Mouse (Mus musculus): ENCODE measurements around the gene Olfr1113. TPM values are rescaled to one million over a fixed set of nuclear protein-coding genes. Genes with fewer than 3 reads are reported as not detected.
"Not testable (repeated sequence)": the region's sequence is repeated elsewhere in the genome, so short reads cannot be mapped to it uniquely, and the experiment has no call there.

Gene Olfr1113
- total RNA-seq (2021): not detected
- long read RNA-seq, experiment 1: 0 reads
- long read RNA-seq, experiment 2: 0 reads

GRCm38 (mm10) chr2:87208670-87209069 is at the start of gene Olfr1113:
Gene Olfr1113 (plus strand): TSS chr2:87208970.
- no peak for DNase-seq (ENCODE audit: low spot score in 2 of 2)

- not testable (repeated sequence) for DNase-seq (ENCODE audit: low spot score in 2 of 2)
Measured at GRCm38 (mm10) chr2:87167731-87168130, 41.0 kb upstream of the Olfr1113 start.

- DNase-seq (ENCODE audit: low spot score in 2 of 2): no peak
Measured at GRCm38 (mm10) chr2:87187498-87187897, 21.3 kb upstream of the Olfr1113 start, which contains the start of gene Olfr1112. Gene Olfr1112 (plus strand): TSS chr2:87187798.

- no peak for DNase-seq (ENCODE audit: low spot score in 2 of 2)
Measured at GRCm38 (mm10) chr2:87247713-87248112, 38.9 kb downstream of the Olfr1113 start, which contains the start of gene Olfr1115. Gene Olfr1115 (plus strand): TSS chr2:87248013.

Small RNAs within 50 kb of the gene (microRNA-seq; reads per million reads assigned to microRNA genes)
- 0 reads per million in 2 experiments for gene Gm27438 (ENCODE audit: borderline number of aligned reads in 2 of 2)

Other genes starting within 250 kb of the Olfr1113 start
- not detected for gene Olfr1099, start 248.3 kb upstream of the Olfr1113 start, total RNA-seq (2021)
- not detected for gene Olfr1100, start 229.0 kb upstream of the Olfr1113 start, total RNA-seq (2021)
- not detected for gene Olfr1101, start 217.7 kb upstream of the Olfr1113 start, total RNA-seq (2021)
- not detected for gene Olfr1102, start 210.6 kb upstream of the Olfr1113 start, total RNA-seq (2021)
- not detected for gene Olfr1104, start 181.9 kb upstream of the Olfr1113 start, total RNA-seq (2021)
- not detected for gene Olfr1105, start 172.4 kb upstream of the Olfr1113 start, total RNA-seq (2021)
- not detected for gene Olfr1106, start 156.7 kb upstream of the Olfr1113 start, total RNA-seq (2021)
- gene Olfr1107, start 133.2 kb upstream of the Olfr1113 start, total RNA-seq (2021): not detected
- not detected for gene Olfr1109, start 113.0 kb upstream of the Olfr1113 start, total RNA-seq (2021)
- gene Olfr259, start 94.4 kb upstream of the Olfr1113 start, total RNA-seq (2021): not detected
- gene Olfr1110, start 68.7 kb upstream of the Olfr1113 start, total RNA-seq (2021): not detected
- not detected for gene Olfr1111, start 56.3 kb upstream of the Olfr1113 start, total RNA-seq (2021)
- not detected for gene Olfr1112, start 21.2 kb upstream of the Olfr1113 start, total RNA-seq (2021)
- gene Olfr1115, start 39.0 kb downstream of the Olfr1113 start, total RNA-seq (2021): not detected
- gene Olfr1116, start 58.6 kb downstream of the Olfr1113 start, total RNA-seq (2021): not detected
- gene Olfr1118, start 98.6 kb downstream of the Olfr1113 start, total RNA-seq (2021): not detected
- not detected for gene Olfr1120, start 145.8 kb downstream of the Olfr1113 start, total RNA-seq (2021)
- gene Olfr1121, start 160.9 kb downstream of the Olfr1113 start, total RNA-seq (2021): not detected
- not detected for gene Olfr1122, start 176.9 kb downstream of the Olfr1113 start, total RNA-seq (2021)
- gene Olfr1123, start 207.7 kb downstream of the Olfr1113 start, total RNA-seq (2021): not detected
- gene Olfr1124, start 221.3 kb downstream of the Olfr1113 start, total RNA-seq (2021): not detected
- not detected for gene Olfr1126, start 245.0 kb downstream of the Olfr1113 start, total RNA-seq (2021)